Mouse (Mus musculus): ENCODE data around the gene Capg. TPM values are rescaled to one million over a fixed set of nuclear protein-coding genes. Genes with fewer than 3 reads are reported as not detected.
A peak's percentile ranks its signal among the peaks of the same experiment; 100 is the strongest.

Capg gene
- polyA plus RNA-seq, 1 experiment from 2014 or later, result 148 TPM

- no peak for TF ChIP-seq CTCF (IDR thresholded peaks at IDR 0.05)
- TF ChIP-seq EP300 (IDR thresholded peaks at IDR 0.05), result no peak
- Histone ChIP-seq H3K27me3 (replicated peaks; ENCODE audit: insufficient read depth, low read length) (no peaks in the 10 kb centered on the region), H3K9me3 (ENCODE audit: low read length) (no peaks in the 10 kb centered on the region), H3K9ac (replicated peaks; ENCODE audit: low read depth) (no peak overlapping the region), H3K4me2 (replicated peaks; ENCODE audit: low read depth, low read length) (no peak overlapping the region), H3K36me3 (ENCODE audit: insufficient read depth, low read length) (peaks cover 3% of the 10 kb centered on the region; the same call in 1 of the 2 replicates), H3K4me3 (ENCODE audit: low read depth, low read length) (no peak overlapping the region), H3K27ac (ENCODE audit: low read length) (peak overlapping the region; percentile 54; the same call in 1 of the 2 replicates), H3K4me1 (ENCODE audit: insufficient read depth, low read depth, low read length) (no peaks in the 10 kb centered on the region)
- ATAC-seq (peak; percentile 69), DNase-seq (ENCODE audit: low spot score) (peak; percentile 68)
- WGBS, result 52% methylated on average over 8 of the region's 8 CpGs
Measured at GRCm38 (mm10) chr6:72560801-72561200, 16.6 kb downstream of the Capg start.

- H3K27me3 ChIP-seq (replicated peaks; ENCODE audit: insufficient read depth, low read length), result no peaks in the 10 kb centered on the region
- H3K9me3 ChIP-seq (ENCODE audit: low read length), result no peaks in the 10 kb centered on the region
- no peak for TF ChIP-seq CTCF (IDR thresholded peaks at IDR 0.05)
- no peak for TF ChIP-seq EP300 (IDR thresholded peaks at IDR 0.05)
- no peak for ATAC-seq
- H3K9ac ChIP-seq (replicated peaks; ENCODE audit: low read depth), result no peak overlapping the region
- no peaks in the 10 kb centered on the region for H3K36me3 ChIP-seq (ENCODE audit: insufficient read depth, low read length)
- H3K4me3 ChIP-seq (ENCODE audit: low read depth, low read length), result no peak overlapping the region
- no peak for DNase-seq (ENCODE audit: low spot score)
- WGBS, result 49% methylated on average over 6 of the region's 6 CpGs
- no peak overlapping the region for H3K4me2 ChIP-seq (replicated peaks; ENCODE audit: low read depth, low read length)
- H3K4me1 ChIP-seq (ENCODE audit: insufficient read depth, low read depth, low read length), result no peaks in the 10 kb centered on the region
- no peak overlapping the region for H3K27ac ChIP-seq (ENCODE audit: low read length)
Measured at GRCm38 (mm10) chr6:72562486-72562885, 18.3 kb downstream of the Capg start.

GRCm38 (mm10) chr6:72562894-72563293 lies 18.7 kb downstream of the Capg start:
- Histone ChIP-seq H3K9ac (replicated peaks; ENCODE audit: low read depth) (no peak overlapping the region), H3K27me3 (replicated peaks; ENCODE audit: insufficient read depth, low read length) (no peaks in the 10 kb centered on the region), H3K9me3 (ENCODE audit: low read length) (no peaks in the 10 kb centered on the region), H3K4me3 (ENCODE audit: low read depth, low read length) (no peak overlapping the region), H3K4me1 (ENCODE audit: insufficient read depth, low read depth, low read length) (no peaks in the 10 kb centered on the region), H3K4me2 (replicated peaks; ENCODE audit: low read depth, low read length) (no peak overlapping the region), H3K36me3 (ENCODE audit: insufficient read depth, low read length) (no peaks in the 10 kb centered on the region), H3K27ac (ENCODE audit: low read length) (no peak overlapping the region)
- DNase-seq (ENCODE audit: low spot score) (no peak), ATAC-seq (no peak)
- TF ChIP-seq CTCF (IDR thresholded peaks at IDR 0.05) (no peak), EP300 (IDR thresholded peaks at IDR 0.05) (no peak)
- WGBS, result 77% methylated on average over 5 of the region's 5 CpGs

- no peak overlapping the region for H3K4me2 ChIP-seq (replicated peaks; ENCODE audit: low read depth, low read length)
- H3K9ac ChIP-seq (replicated peaks; ENCODE audit: low read depth), result no peak overlapping the region
- no peaks in the 10 kb centered on the region for H3K4me1 ChIP-seq (ENCODE audit: insufficient read depth, low read depth, low read length)
- H3K27ac ChIP-seq (ENCODE audit: low read length), result no peak overlapping the region
- no peak overlapping the region for H3K4me3 ChIP-seq (ENCODE audit: low read depth, low read length)
- H3K27me3 ChIP-seq (replicated peaks; ENCODE audit: insufficient read depth, low read length), result no peaks in the 10 kb centered on the region
- ATAC-seq, result no peak
- no peaks in the 10 kb centered on the region for H3K9me3 ChIP-seq (ENCODE audit: low read length)
- WGBS, result 64% methylated on average over 7 of the region's 7 CpGs
- no peak for TF ChIP-seq CTCF (IDR thresholded peaks at IDR 0.05)
- DNase-seq (ENCODE audit: low spot score), result no peak
- no peaks in the 10 kb centered on the region; the same call in 1 of the 2 replicates for H3K36me3 ChIP-seq (ENCODE audit: insufficient read depth, low read length)
Measured at GRCm38 (mm10) chr6:72565506-72565905, 21.3 kb downstream of the Capg start.

- DNase-seq (ENCODE audit: low spot score) (peak; percentile 91), ATAC-seq (peak; percentile 80)
- no peak overlapping the region for H3K4me3 ChIP-seq (ENCODE audit: low read depth, low read length)
- no peaks in the 10 kb centered on the region for H3K4me1 ChIP-seq (ENCODE audit: insufficient read depth, low read depth, low read length)
- no peaks in the 10 kb centered on the region for H3K9me3 ChIP-seq (ENCODE audit: low read length)
- peak; percentile 95 for TF ChIP-seq CTCF (IDR thresholded peaks at IDR 0.05)
- no peak for TF ChIP-seq EP300 (IDR thresholded peaks at IDR 0.05)
- no peaks in the 10 kb centered on the region; the same call in 1 of the 2 replicates for H3K36me3 ChIP-seq (ENCODE audit: insufficient read depth, low read length)
- no peaks in the 10 kb centered on the region for H3K27me3 ChIP-seq (replicated peaks; ENCODE audit: insufficient read depth, low read length)
- 3% methylated on average over 4 of the region's 4 CpGs for WGBS
- H3K9ac ChIP-seq (replicated peaks; ENCODE audit: low read depth), result no peak overlapping the region
- 0 out of 2 replicates have a peak overlapping the region, but pooled peaks have one; percentile 17 for H3K4me2 ChIP-seq (replicated peaks; ENCODE audit: low read depth, low read length)
- H3K27ac ChIP-seq (ENCODE audit: low read length), result no peak overlapping the region
Measured at GRCm38 (mm10) chr6:72566044-72566443, 21.9 kb downstream of the Capg start.

GRCm38 (mm10) chr6:72567508-72567907 lies 23.3 kb downstream of the Capg start:
- Histone ChIP-seq H3K36me3 (ENCODE audit: insufficient read depth, low read length) (no peaks in the 10 kb centered on the region; the same call in 1 of the 2 replicates), H3K27ac (ENCODE audit: low read length) (no peak overlapping the region), H3K27me3 (replicated peaks; ENCODE audit: insufficient read depth, low read length) (no peaks in the 10 kb centered on the region), H3K4me1 (ENCODE audit: insufficient read depth, low read depth, low read length) (no peaks in the 10 kb centered on the region), H3K4me2 (replicated peaks; ENCODE audit: low read depth, low read length) (no peak overlapping the region), H3K4me3 (ENCODE audit: low read depth, low read length) (no peak overlapping the region), H3K9ac (replicated peaks; ENCODE audit: low read depth) (no peak overlapping the region), H3K9me3 (ENCODE audit: low read length) (no peaks in the 10 kb centered on the region)
- ATAC-seq (no peak), DNase-seq (ENCODE audit: low spot score) (no peak)
- TF ChIP-seq CTCF (IDR thresholded peaks at IDR 0.05) (no peak), EP300 (IDR thresholded peaks at IDR 0.05) (no peak)
- WGBS, result 64% methylated on average over 5 of the region's 5 CpGs

GRCm38 (mm10) chr6:72568736-72569135 lies 24.5 kb downstream of the Capg start:
- Histone ChIP-seq H3K36me3 (ENCODE audit: insufficient read depth, low read length) (no peaks in the 10 kb centered on the region; the same call in 1 of the 2 replicates), H3K4me2 (replicated peaks; ENCODE audit: low read depth, low read length) (no peak overlapping the region), H3K9me3 (ENCODE audit: low read length) (no peaks in the 10 kb centered on the region), H3K4me3 (ENCODE audit: low read depth, low read length) (no peak overlapping the region), H3K27ac (ENCODE audit: low read length) (no peak overlapping the region), H3K4me1 (ENCODE audit: insufficient read depth, low read depth, low read length) (no peaks in the 10 kb centered on the region), H3K27me3 (replicated peaks; ENCODE audit: insufficient read depth, low read length) (no peaks in the 10 kb centered on the region), H3K9ac (replicated peaks; ENCODE audit: low read depth) (no peak overlapping the region)
- no peak for ATAC-seq
- no peak for DNase-seq (ENCODE audit: low spot score)
- WGBS, result 87% methylated on average over 10 of the region's 10 CpGs
- TF ChIP-seq CTCF (IDR thresholded peaks at IDR 0.05) (no peak), EP300 (IDR thresholded peaks at IDR 0.05) (no peak)
